Mouse (Mus musculus) forebrain, embryonic 14.5 days (tissue): ENCODE data around the gene Nup153. TPM values are rescaled to one million over a fixed set of nuclear protein-coding genes. Genes with fewer than 3 reads are reported as not detected.

Source experiments
- ATAC-seq: fragments of 200-750 bp; cut with Nextera tagmentation; 2 replicates; pipeline ENCODE4 v1.8.0; 2017; ENCODE audit warnings: mild to moderate bottlenecking, moderate library complexity
- DNase-seq: peaks from one replicate; pipeline ENCODE4 v3.0.0-alpha.2; 2015; ENCODE audit warnings: low spot score
- H3K27ac ChIP-seq: fragments of 300-500 bp; sonication (generic); 2 replicates; pipeline ENCODE4 v1.5.1; 2014; ENCODE audit warnings: low read depth, mild to moderate bottlenecking, control low read depth, low read length, moderate library complexity
- H3K27me3 ChIP-seq: fragments of 300-500 bp; sonication (generic); replicated peaks from 2 replicates; pipeline ENCODE4 v1.6.1; 2014; ENCODE audit warnings: low read length, control low read depth, mixed read lengths; ENCODE audit not compliant: control insufficient read depth, insufficient read depth
- H3K36me3 ChIP-seq: fragments of 300-500 bp; sonication (generic); 2 replicates; pipeline ENCODE4 v1.6.1; 2014; ENCODE audit warnings: low read length, control low read depth; ENCODE audit not compliant: control insufficient read depth, insufficient read depth
- H3K4me1 ChIP-seq: fragments of 300-500 bp; sonication (generic); 2 replicates; pipeline ENCODE4 v1.6.1; 2014; ENCODE audit warnings: antibody characterized with exemption, low read length, control low read depth; ENCODE audit not compliant: control insufficient read depth, insufficient read depth
- H3K4me2 ChIP-seq: fragments of 300-500 bp; sonication (generic); 2 replicates; pipeline ENCODE4 v1.6.1; 2014; ENCODE audit warnings: mild to moderate bottlenecking, control low read depth, low read length
- H3K4me3 ChIP-seq: fragments of 300-500 bp; sonication (generic); 2 replicates; pipeline ENCODE4 v1.5.1; 2014; ENCODE audit warnings: low read depth, low read length, control low read depth
- H3K9ac ChIP-seq: fragments of 300-500 bp; sonication (generic); 2 replicates; pipeline ENCODE4 v1.6.1; 2014; ENCODE audit warnings: mild to moderate bottlenecking, low read length, control low read depth, moderate library complexity
- H3K9me3 ChIP-seq: fragments of 300-500 bp; sonication (generic); replicated peaks from 2 replicates; pipeline ENCODE4 v1.6.1; 2016; ENCODE audit warnings: low read length, control low read depth, mixed read lengths; ENCODE audit not compliant: control insufficient read depth
- WGBS: fragments of 180-500 bp; shearing (Covaris S2); extraction: QIAGEN DNeasy Blood & Tissue Kit; methylation state at CpG from one replicate; pipeline ENCODE4 v1.1.7; 2014; 5-methylcytosine and 5-hydroxymethylcytosine counted together
- polyA plus RNA-seq: library from polyadenylated mRNA; unstranded; fragments of >200 nt; fragmentation: Nextera tagmentation; extraction: Ambion mirVana; gene quantifications from 2 replicates; pipeline ENCODE4 v1.2.1, GENCODE M21; 2014

Gene Nup153
- polyA plus RNA-seq, 1 experiment from 2014 or later, result 25.6 TPM

GRCm38 (mm10) chr13:46724371-46724770 is 3.4 kb downstream of the Nup153 start:
- DNase-seq (peak; percentile 22), ATAC-seq (no peak)
- no peaks in the 10 kb centered on the region for H3K9me3 ChIP-seq
- no peak overlapping the region for H3K4me3 ChIP-seq
- no peaks in the 10 kb centered on the region for H3K36me3 ChIP-seq
- no peak overlapping the region; the same call in 1 of the 2 replicates for H3K4me2 ChIP-seq
- no peak overlapping the region for H3K27ac ChIP-seq
- H3K4me1 ChIP-seq, result peaks cover 18% of the 10 kb centered on the region
- no peaks in the 10 kb centered on the region for H3K27me3 ChIP-seq
- H3K9ac ChIP-seq, result no peak overlapping the region

- Histone ChIP-seq H3K4me3 (no peak overlapping the region), H3K27ac (no peak overlapping the region), H3K9me3 (no peaks in the 10 kb centered on the region), H3K4me2 (no peak overlapping the region), H3K4me1 (peaks cover 15% of the 10 kb centered on the region), H3K36me3 (peaks cover 10% of the 10 kb centered on the region), H3K27me3 (no peaks in the 10 kb centered on the region), H3K9ac (no peak overlapping the region)
- ATAC-seq (no peak), DNase-seq (no peak)
Measured at GRCm38 (mm10) chr13:46721009-46721408, 6.7 kb downstream of the Nup153 start.

GRCm38 (mm10) chr13:46718893-46719400 is 8.8 kb downstream of the Nup153 start:
- H3K4me2 ChIP-seq, result no peak overlapping the region
- WGBS, result 69% methylated on average over 5 of the region's 5 CpGs
- H3K4me3 ChIP-seq, result no peak overlapping the region
- peaks cover 17% of the 10 kb centered on the region for H3K36me3 ChIP-seq
- no peaks in the 10 kb centered on the region for H3K27me3 ChIP-seq
- ATAC-seq (no peak), DNase-seq (no peak)
- no peaks in the 10 kb centered on the region for H3K9me3 ChIP-seq
- H3K27ac ChIP-seq, result no peak overlapping the region
- no peak overlapping the region for H3K9ac ChIP-seq
- H3K4me1 ChIP-seq, result no peaks in the 10 kb centered on the region

- Histone ChIP-seq H3K4me2 (no peak overlapping the region), H3K27me3 (no peaks in the 10 kb centered on the region), H3K36me3 (peaks cover 38% of the 10 kb centered on the region), H3K9ac (no peak overlapping the region), H3K27ac (no peak overlapping the region), H3K9me3 (no peaks in the 10 kb centered on the region), H3K4me1 (no peaks in the 10 kb centered on the region), H3K4me3 (no peak overlapping the region)
- ATAC-seq (no peak), DNase-seq (no peak)
- WGBS, result 86% methylated on average over 3 of the region's 3 CpGs
Measured at GRCm38 (mm10) chr13:46715976-46716639, 11.6 kb downstream of the Nup153 start.

GRCm38 (mm10) chr13:46713486-46713885 is 14.3 kb downstream of the Nup153 start:
- no peak overlapping the region for H3K4me2 ChIP-seq
- WGBS, result 91% methylated on average over 5 of the region's 5 CpGs
- no peak overlapping the region for H3K27ac ChIP-seq
- H3K9ac ChIP-seq, result no peak overlapping the region
- peaks cover 55% of the 10 kb centered on the region for H3K36me3 ChIP-seq
- H3K4me1 ChIP-seq, result no peaks in the 10 kb centered on the region
- no peak for DNase-seq
- no peaks in the 10 kb centered on the region for H3K27me3 ChIP-seq
- H3K9me3 ChIP-seq, result no peaks in the 10 kb centered on the region
- ATAC-seq, result no peak
- H3K4me3 ChIP-seq, result no peak overlapping the region

- H3K27ac ChIP-seq, result no peak overlapping the region
- H3K9ac ChIP-seq, result no peak overlapping the region
- no peak for ATAC-seq
- H3K4me2 ChIP-seq, result no peak overlapping the region
- 82% methylated on average over 5 of the region's 5 CpGs for WGBS
- H3K9me3 ChIP-seq, result no peaks in the 10 kb centered on the region
- H3K4me3 ChIP-seq, result no peak overlapping the region
- peaks cover 34% of the 10 kb centered on the region for H3K36me3 ChIP-seq
- no peaks in the 10 kb centered on the region for H3K27me3 ChIP-seq
- DNase-seq, result peak; percentile 14
- no peaks in the 10 kb centered on the region for H3K4me1 ChIP-seq
Measured at GRCm38 (mm10) chr13:46703138-46703537, 24.6 kb downstream of the Nup153 start.

GRCm38 (mm10) chr13:46701486-46701885 is 26.3 kb downstream of the Nup153 start:
- H3K4me2 ChIP-seq, result no peak overlapping the region
- H3K27me3 ChIP-seq, result no peaks in the 10 kb centered on the region
- 89% methylated on average over 2 of the region's 2 CpGs for WGBS
- no peak overlapping the region for H3K27ac ChIP-seq
- ATAC-seq (no peak), DNase-seq (no peak)
- no peaks in the 10 kb centered on the region for H3K4me1 ChIP-seq
- no peaks in the 10 kb centered on the region for H3K9me3 ChIP-seq
- H3K36me3 ChIP-seq, result peaks cover 39% of the 10 kb centered on the region
- no peak overlapping the region for H3K4me3 ChIP-seq
- H3K9ac ChIP-seq, result no peak overlapping the region

GRCm38 (mm10) chr13:46699372-46699771 is 28.4 kb downstream of the Nup153 start:
- no peaks in the 10 kb centered on the region for H3K9me3 ChIP-seq
- no peak overlapping the region for H3K9ac ChIP-seq
- no peak overlapping the region for H3K4me2 ChIP-seq
- no peaks in the 10 kb centered on the region for H3K27me3 ChIP-seq
- DNase-seq, result no peak
- H3K27ac ChIP-seq, result no peak overlapping the region
- ATAC-seq, result no peak
- 92% methylated on average over 1 of the region's 1 CpGs for WGBS
- H3K36me3 ChIP-seq, result peaks cover 46% of the 10 kb centered on the region
- H3K4me1 ChIP-seq, result 0 out of 2 replicates have a peak, but pooled peaks cover 3% of the 10 kb centered on the region
- H3K4me3 ChIP-seq, result no peak overlapping the region

GRCm38 (mm10) chr13:46696788-46697187 is 31.0 kb downstream of the Nup153 start:
- ATAC-seq (no peak), DNase-seq (no peak)
- no peaks in the 10 kb centered on the region for H3K27me3 ChIP-seq
- WGBS, result 85% methylated on average over 2 of the region's 2 CpGs
- H3K36me3 ChIP-seq, result peaks cover 46% of the 10 kb centered on the region
- H3K4me1 ChIP-seq, result 0 out of 2 replicates have a peak, but pooled peaks cover 3% of the 10 kb centered on the region
- no peak overlapping the region for H3K9ac ChIP-seq
- no peak overlapping the region for H3K27ac ChIP-seq
- H3K9me3 ChIP-seq, result no peaks in the 10 kb centered on the region
- H3K4me2 ChIP-seq, result no peak overlapping the region
- no peak overlapping the region for H3K4me3 ChIP-seq
